ENCODE assay signal across 19 mouse cellular contexts in the genomic region with DNA sequence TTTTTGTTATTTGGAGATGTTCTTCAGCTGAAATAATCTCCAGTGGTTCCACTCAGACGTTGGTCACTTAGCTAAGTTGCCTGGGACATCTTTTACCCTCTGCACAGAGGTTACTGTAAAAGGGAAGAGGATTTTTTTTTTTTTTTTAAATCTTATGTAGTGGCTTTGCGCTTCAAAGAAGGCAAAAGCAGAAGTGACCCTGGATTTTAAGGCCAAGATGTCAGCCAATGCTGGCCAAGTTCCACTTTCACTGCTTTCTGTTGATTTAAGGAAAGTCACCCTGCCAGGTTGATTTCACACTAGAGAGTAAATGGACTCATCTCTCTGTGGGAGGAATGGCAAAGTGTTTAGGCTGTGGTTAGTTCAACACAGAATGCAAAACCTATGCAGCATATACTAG. TPM values are rescaled to one million over a fixed set of nuclear protein-coding genes. Genes with fewer than 3 reads are reported as not detected.
DNase-seq lines count a peak whose midpoint lies in the region; ATAC-seq and TF ChIP-seq lines count a peak whose summit lies in the region.
"Had no signal": no experiment of that assay in that cellular context is flagged by ENCODE, and none has a peak within 500 bp of the region (broad histone marks: within the 10 kb centered on the region; RNA-seq: fewer than 3 reads in every experiment).

No protein-coding gene starts in this region.

- no peaks in the 10 kb centered on the region for H3K27me3 ChIP-seq in kidney, adult 2 months (replicated peaks; ENCODE audit: control insufficient read depth, insufficient read depth, low read length)
- no peaks in the 10 kb centered on the region for H3K27me3 ChIP-seq in kidney, embryonic 16.5 days (ENCODE audit: insufficient read depth, low read length)
- H3K27me3 ChIP-seq in kidney, embryonic 15.5 days: no peaks in the 10 kb centered on the region
- H3K27me3 ChIP-seq: hindbrain, embryonic 13.5 days; intestine, embryonic 15.5 days; liver, embryonic 13.5 days; midbrain, embryonic 12.5 days had no signal

- TF ChIP-seq POLR2A in kidney, adult 2 months (IDR thresholded peaks at IDR 0.05; ENCODE audit: low read depth, low read length): no peak

- H3K9me3 ChIP-seq in kidney, embryonic 16.5 days (ENCODE audit: low read length): no peaks in the 10 kb centered on the region
- no peaks in the 10 kb centered on the region for H3K9me3 ChIP-seq in kidney, embryonic 15.5 days (replicated peaks)
- H3K9me3 ChIP-seq: G1E; heart, embryonic 10.5 days; hindbrain, embryonic 13.5 days; intestine, embryonic 15.5 days; limb, embryonic 10.5 days; liver, embryonic 13.5 days; midbrain, embryonic 12.5 days had no signal

- WGBS in kidney, adult 2 months: 68% methylated on average over 2 of the region's 2 CpGs
- 67% methylated on average over 2 of the region's 2 CpGs for WGBS in kidney, embryonic 16.5 days
- WGBS in kidney, embryonic 15.5 days: 59% methylated on average over 2 of the region's 2 CpGs

- H3K9ac ChIP-seq in kidney, embryonic 16.5 days (replicated peaks; ENCODE audit: low read length): no peak overlapping the region
- no peak overlapping the region for H3K9ac ChIP-seq in kidney, embryonic 15.5 days
- H3K9ac ChIP-seq: hindbrain, embryonic 13.5 days; intestine, embryonic 15.5 days; liver, embryonic 13.5 days; midbrain, embryonic 12.5 days had no signal

- H3K27ac ChIP-seq in kidney, adult 2 months (ENCODE audit: insufficient read depth, low read depth, low read length): no peak overlapping the region
- H3K27ac ChIP-seq in kidney, embryonic 16.5 days (ENCODE audit: low read length): no peak overlapping the region
- no peak overlapping the region for H3K27ac ChIP-seq in kidney, embryonic 15.5 days
- H3K27ac ChIP-seq: heart, embryonic 10.5 days; hindbrain, embryonic 13.5 days; intestine, embryonic 15.5 days; kidney, postnatal 0 days; limb, embryonic 10.5 days; liver, embryonic 13.5 days; midbrain, embryonic 12.5 days had no signal

- DNase-seq in kidney, adult 2 months: peak; percentile 12
- DNase-seq in A20 (ENCODE audit: low read depth, low spot score): peak; percentile 74
- DNase-seq in brain, adult 2 months (ENCODE audit: low read depth, low spot score): peak; percentile 8
- peak; percentile 45 to 46 for DNase-seq in monocyte, adult 2 months (ENCODE audit: low read depth in 1 of 2, low spot score in 2 of 2)
- DNase-seq in ovary, postnatal 14 days (ENCODE audit: low spot score): no peak
- DNase-seq: gastrocnemius, postnatal 36 days; heart, postnatal 10 days; liver, embryonic 13.5 days; thymus, postnatal 36 days had no signal

- H3K4me3 ChIP-seq in kidney, adult 2 months (ENCODE audit: insufficient read depth, low read depth, low read length): no peak overlapping the region
- H3K4me3 ChIP-seq in kidney, embryonic 16.5 days (ENCODE audit: low read length): no peak overlapping the region
- H3K4me3 ChIP-seq in kidney, embryonic 15.5 days (replicated peaks): no peak overlapping the region
- H3K4me3 ChIP-seq: heart, embryonic 10.5 days; hindbrain, embryonic 13.5 days; intestine, embryonic 15.5 days; limb, embryonic 10.5 days; liver, embryonic 13.5 days; midbrain, embryonic 12.5 days had no signal

- no peaks in the 10 kb centered on the region for H3K36me3 ChIP-seq in kidney, adult 2 months (ENCODE audit: control insufficient read depth, insufficient read depth, low read length)
- H3K36me3 ChIP-seq in kidney, embryonic 16.5 days (ENCODE audit: insufficient read depth, low read length): no peaks in the 10 kb centered on the region
- H3K36me3 ChIP-seq in kidney, embryonic 15.5 days: no peaks in the 10 kb centered on the region
- H3K36me3 ChIP-seq: G1E; heart, embryonic 10.5 days; hindbrain, embryonic 13.5 days; intestine, embryonic 15.5 days; limb, embryonic 10.5 days; liver, embryonic 13.5 days; midbrain, embryonic 12.5 days had no signal

- no peak overlapping the region for H3K4me2 ChIP-seq in kidney, embryonic 16.5 days (replicated peaks; ENCODE audit: low read depth, low read length)
- H3K4me2 ChIP-seq in kidney, embryonic 15.5 days: no peak overlapping the region
- H3K4me2 ChIP-seq: hindbrain, embryonic 13.5 days; intestine, embryonic 15.5 days; liver, embryonic 13.5 days; midbrain, embryonic 12.5 days had no signal

- no peaks in the 10 kb centered on the region for H3K4me1 ChIP-seq in kidney, adult 2 months (ENCODE audit: control insufficient read depth, insufficient read depth, low read length)
- no peaks in the 10 kb centered on the region for H3K4me1 ChIP-seq in kidney, embryonic 16.5 days (ENCODE audit: insufficient read depth, low read length)
- H3K4me1 ChIP-seq in kidney, embryonic 15.5 days: no peaks in the 10 kb centered on the region
- H3K4me1 ChIP-seq: heart, embryonic 10.5 days; hindbrain, embryonic 13.5 days; intestine, embryonic 15.5 days; limb, embryonic 10.5 days; liver, embryonic 13.5 days; midbrain, embryonic 12.5 days had no signal

- no peak for TF ChIP-seq CTCF in kidney, adult 2 months (conservative IDR thresholded peaks at IDR 0.05; ENCODE audit: insufficient read depth, insufficient read length, low read depth, low read length)

- ATAC-seq in kidney, embryonic 16.5 days (ENCODE audit: low FRiP score, low TSS enrichment): no peak
- ATAC-seq in kidney, embryonic 15.5 days (replicated peaks; ENCODE audit: low FRiP score): no peak
- no peak for ATAC-seq in inflammation-experienced regulatory T-cells, adult 6 months
- ATAC-seq: intestine, embryonic 15.5 days had no signal

RNA-seq across cellular contexts. Expression of a gene that starts 58.4 kb away (rescaled TPM):
- 5.6 and 5.7 TPM in 2 replicates for polyA plus RNA-seq in kidney, adult 2 months (2012; rRNA removed)
- polyA plus RNA-seq in kidney, embryonic 16.5 days (2015; fragmentation: Nextera tagmentation; extraction: Ambion mirVana): 5.2 and 5.4 TPM in 2 replicates
- polyA plus RNA-seq in kidney, embryonic 15.5 days (2015; fragmentation: Nextera tagmentation; extraction: Ambion mirVana): 4.2 and 5.2 TPM in 2 replicates
- polyA plus RNA-seq in inflammation-experienced regulatory T-cells, adult 6 months (2017; shearing (Covaris generic)): 10 to 100 TPM; 25.0 to 27.1 (median 26.3) TPM
